21 mouse cellular contexts compared by ENCODE assay signal in the genomic region with DNA sequence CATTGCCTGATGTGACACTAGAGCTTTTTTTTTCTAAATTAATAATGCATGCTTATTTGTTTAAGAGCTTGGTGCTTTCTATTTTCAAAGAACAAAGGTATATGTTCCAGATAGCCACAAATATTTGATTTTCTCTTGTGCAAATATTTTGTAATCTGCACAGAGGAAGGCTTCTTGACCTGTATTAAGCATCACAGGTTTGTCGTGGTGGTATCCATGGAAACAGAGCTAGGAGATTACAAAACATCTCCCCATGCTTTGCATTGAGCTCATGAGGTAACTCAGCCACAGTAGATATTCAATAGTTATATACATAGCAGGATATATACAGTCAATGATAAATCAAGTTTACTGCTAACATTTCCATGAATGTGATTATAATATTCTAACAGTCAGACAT. TPM values are rescaled to one million over a fixed set of nuclear protein-coding genes. Genes with fewer than 3 reads are reported as not detected.
DNase-seq lines count a peak whose midpoint lies in the region; ATAC-seq and TF ChIP-seq lines count a peak whose summit lies in the region.
"Had no signal": no experiment of that assay in that cellular context is flagged by ENCODE, and none has a peak within 500 bp of the region (broad histone marks: within the 10 kb centered on the region; RNA-seq: fewer than 3 reads in every experiment).

No protein-coding gene starts in this region.

- 5% methylated on average over 1 of the region's 1 CpGs for WGBS in liver, adult 2 months
- WGBS in liver, embryonic 12.5 days (ENCODE audit: insufficient replicate concordance): 39% methylated on average over 1 of the region's 1 CpGs
- WGBS in midbrain, embryonic 14.5 days: 25% methylated on average over 1 of the region's 1 CpGs
- WGBS in midbrain, embryonic 16.5 days: 25% methylated on average over 1 of the region's 1 CpGs
- 37% methylated on average over 1 of the region's 1 CpGs for WGBS in liver, embryonic 16.5 days (ENCODE audit: insufficient replicate concordance)

- no peaks in the 10 kb centered on the region for H3K9me3 ChIP-seq in liver, embryonic 12.5 days (replicated peaks)
- H3K9me3 ChIP-seq in midbrain, embryonic 14.5 days (ENCODE audit: control insufficient read depth, low read length): no peaks in the 10 kb centered on the region
- H3K9me3 ChIP-seq in midbrain, embryonic 16.5 days (replicated peaks; ENCODE audit: control insufficient read depth, low read length, poor library complexity, severe bottlenecking): no peaks in the 10 kb centered on the region
- H3K9me3 ChIP-seq in liver, embryonic 16.5 days (replicated peaks; ENCODE audit: control insufficient read depth, low read length): no peaks in the 10 kb centered on the region
- H3K9me3 ChIP-seq: embryonic facial prominence, embryonic 13.5 days; forebrain, embryonic 13.5 days; heart, embryonic 13.5 days had no signal

- H3K4me3 ChIP-seq in liver, adult 2 months (ENCODE audit: insufficient read depth, low read depth, low read length): no peak overlapping the region
- no peak overlapping the region for H3K4me3 ChIP-seq in liver, embryonic 12.5 days
- no peak overlapping the region for H3K4me3 ChIP-seq in midbrain, embryonic 14.5 days (replicated peaks; ENCODE audit: low read depth, low read length)
- no peak overlapping the region for H3K4me3 ChIP-seq in midbrain, embryonic 16.5 days (ENCODE audit: low read depth, low read length)
- no peak overlapping the region for H3K4me3 ChIP-seq in liver, embryonic 16.5 days (ENCODE audit: low read depth, low read length)
- H3K4me3 ChIP-seq: embryonic facial prominence, embryonic 13.5 days; forebrain, embryonic 13.5 days; gastrocnemius, adult 2 months; heart, embryonic 13.5 days had no signal

- H3K36me3 ChIP-seq in liver, adult 2 months (ENCODE audit: control insufficient read depth, insufficient read depth, low read length): no peaks in the 10 kb centered on the region
- no peaks in the 10 kb centered on the region for H3K36me3 ChIP-seq in liver, embryonic 12.5 days
- no peaks in the 10 kb centered on the region for H3K36me3 ChIP-seq in midbrain, embryonic 14.5 days (ENCODE audit: control insufficient read depth, insufficient read depth, low read length)
- H3K36me3 ChIP-seq in midbrain, embryonic 16.5 days (ENCODE audit: control insufficient read depth, insufficient read depth, low read length): no peaks in the 10 kb centered on the region
- no peaks in the 10 kb centered on the region for H3K36me3 ChIP-seq in liver, embryonic 16.5 days (ENCODE audit: control insufficient read depth, insufficient read depth)
- H3K36me3 ChIP-seq: embryonic facial prominence, embryonic 13.5 days; heart, embryonic 13.5 days had no signal

- no peaks in the 10 kb centered on the region for H3K27me3 ChIP-seq in liver, adult 2 months (ENCODE audit: control insufficient read depth, insufficient read depth, low read length)
- no peaks in the 10 kb centered on the region for H3K27me3 ChIP-seq in liver, embryonic 12.5 days (replicated peaks)
- no peaks in the 10 kb centered on the region for H3K27me3 ChIP-seq in midbrain, embryonic 14.5 days (ENCODE audit: control insufficient read depth, insufficient read depth, low read length)
- H3K27me3 ChIP-seq in midbrain, embryonic 16.5 days (ENCODE audit: control insufficient read depth, insufficient read depth, low read depth, low read length): no peaks in the 10 kb centered on the region
- H3K27me3 ChIP-seq in liver, embryonic 16.5 days (ENCODE audit: control insufficient read depth, insufficient read depth, low read depth, low read length): no peaks in the 10 kb centered on the region
- H3K27me3 ChIP-seq: CH12.LX; embryonic facial prominence, embryonic 13.5 days; forebrain, embryonic 13.5 days; heart, embryonic 13.5 days had no signal

- no peaks in the 10 kb centered on the region; the same call in 1 of the 2 replicates for H3K4me1 ChIP-seq in liver, adult 2 months (ENCODE audit: control insufficient read depth, insufficient read depth, low read length)
- H3K4me1 ChIP-seq in liver, embryonic 12.5 days: no peaks in the 10 kb centered on the region
- H3K4me1 ChIP-seq in midbrain, embryonic 14.5 days (ENCODE audit: control insufficient read depth, insufficient read depth, low read length): no peaks in the 10 kb centered on the region
- H3K4me1 ChIP-seq in midbrain, embryonic 16.5 days (ENCODE audit: control insufficient read depth, insufficient read depth, low read length): no peaks in the 10 kb centered on the region
- H3K4me1 ChIP-seq in liver, embryonic 16.5 days (ENCODE audit: control insufficient read depth, low read depth, low read length): no peaks in the 10 kb centered on the region
- H3K4me1 ChIP-seq: embryonic facial prominence, embryonic 13.5 days; forebrain, embryonic 13.5 days; heart, embryonic 13.5 days had no signal

- H3K27ac ChIP-seq in liver, adult 2 months (replicated peaks; ENCODE audit: insufficient read depth, low read depth, low read length): no peak overlapping the region
- no peak overlapping the region for H3K27ac ChIP-seq in liver, embryonic 12.5 days
- H3K27ac ChIP-seq in midbrain, embryonic 14.5 days (replicated peaks; ENCODE audit: low read depth, low read length): no peak overlapping the region
- H3K27ac ChIP-seq in midbrain, embryonic 16.5 days (ENCODE audit: low read length): no peak overlapping the region
- H3K27ac ChIP-seq in liver, embryonic 16.5 days (ENCODE audit: low read length): no peak overlapping the region
- H3K27ac ChIP-seq: embryonic facial prominence, embryonic 13.5 days; forebrain, embryonic 13.5 days; gastrocnemius, adult 2 months; heart, embryonic 13.5 days had no signal

- no peak for TF ChIP-seq POLR2A in liver, adult 2 months (IDR thresholded peaks at IDR 0.05; ENCODE audit: extremely low read depth, insufficient read depth, low read length)

- TF ChIP-seq CTCF in liver, adult 2 months (IDR thresholded peaks at IDR 0.05; ENCODE audit: low read depth, low read length): no peak

- no peak for ATAC-seq in liver, embryonic 12.5 days
- no peak for ATAC-seq in midbrain, embryonic 14.5 days (ENCODE audit: low FRiP score, low TSS enrichment)
- ATAC-seq in midbrain, embryonic 16.5 days: no peak
- ATAC-seq in liver, embryonic 16.5 days (ENCODE audit: low read depth): peak; percentile 71; the same call in 1 of the 2 replicates
- ATAC-seq: activated CD4-positive, CD25-positive, alpha-beta regulatory T cell, adult 4 months; forebrain, embryonic 13.5 days; Patski had no signal

- no peak overlapping the region for H3K9ac ChIP-seq in liver, adult 2 months (ENCODE audit: low read depth, low read length)
- no peak overlapping the region for H3K9ac ChIP-seq in liver, embryonic 12.5 days
- H3K9ac ChIP-seq in midbrain, embryonic 14.5 days (replicated peaks; ENCODE audit: low read length): no peak overlapping the region
- H3K9ac ChIP-seq in midbrain, embryonic 16.5 days (ENCODE audit: low read depth, low read length): no peak overlapping the region
- H3K9ac ChIP-seq in liver, embryonic 16.5 days (ENCODE audit: low read depth, low read length): no peak overlapping the region
- H3K9ac ChIP-seq: embryonic facial prominence, embryonic 13.5 days; forebrain, embryonic 13.5 days; heart, embryonic 13.5 days had no signal

- DNase-seq in liver, adult 2 months (ENCODE audit: extremely low read depth, low read depth, low spot score): peak; percentile 74
- DNase-seq in midbrain, embryonic 14.5 days: peak; percentile 57
- no peak for DNase-seq in left cerebral cortex, adult 11 months (ENCODE audit: low spot score)
- DNase-seq: adrenal gland, postnatal 14 days; cerebellum, adult 18-20 months; cerebellum, adult 9-11 months; cerebellum, postnatal 36 days; gastrocnemius, adult 2 months; gastrocnemius, postnatal 25 days; heart, postnatal 36 days had no signal

- no peak overlapping the region for H3K4me2 ChIP-seq in liver, embryonic 12.5 days
- no peak overlapping the region for H3K4me2 ChIP-seq in midbrain, embryonic 14.5 days (ENCODE audit: low read length)
- no peak overlapping the region for H3K4me2 ChIP-seq in midbrain, embryonic 16.5 days (ENCODE audit: low read length)
- no peak overlapping the region for H3K4me2 ChIP-seq in liver, embryonic 16.5 days (ENCODE audit: low read depth, low read length)
- H3K4me2 ChIP-seq: embryonic facial prominence, embryonic 13.5 days; forebrain, embryonic 13.5 days; heart, embryonic 13.5 days had no signal

- no peaks in the 10 kb centered on the region for H3K79me2 ChIP-seq in liver, adult 2 months (ENCODE audit: control insufficient read depth, insufficient read depth, low read length)

RNA-seq across cellular contexts. Expression of gene Cdh9, which starts 56.0 kb away (rescaled TPM):
- not detected in 2 replicates for total RNA-seq in liver, adult 2 months (2014; rRNA removed)
- polyA plus RNA-seq in liver, adult 2 months (2012; rRNA removed): not detected in 2 replicates
- polyA plus RNA-seq in liver, embryonic 12.5 days (2016; fragmentation: Nextera tagmentation; extraction: Ambion mirVana): not detected in 2 replicates
- polyA plus RNA-seq in midbrain, embryonic 14.5 days (2014; fragmentation: Nextera tagmentation; extraction: Ambion mirVana): 12.9 and 14.1 TPM in 2 replicates
- 6.1 and 6.5 TPM in 2 replicates for polyA plus RNA-seq in midbrain, embryonic 16.5 days (2015; fragmentation: Nextera tagmentation; extraction: Ambion mirVana)
- not detected in 2 replicates for polyA plus RNA-seq in liver, embryonic 16.5 days (2015; fragmentation: Nextera tagmentation; extraction: Ambion mirVana)
- total RNA-seq: CH12.LX; gastrocnemius, adult 2 months; gastrocnemius, postnatal 25 days; granulocyte monocyte progenitor cell, adult 5-6 weeks; heart, postnatal 36 days had no signal
- polyA plus RNA-seq: activated CD4-positive, CD25-positive, alpha-beta regulatory T cell, adult 4 months; heart, postnatal 0 days; Patski had no signal
